Mouse (Mus musculus) skeletal muscle tissue, postnatal 0 days (tissue): ENCODE data around the gene Zkscan17. TPM values are rescaled to one million over a fixed set of nuclear protein-coding genes. Genes with fewer than 3 reads are reported as not detected.

Source experiments
- polyA plus RNA-seq: library from polyadenylated mRNA; unstranded; fragments of >200 nt; fragmentation: Nextera tagmentation; extraction: Ambion mirVana; gene quantifications from 2 replicates; pipeline ENCODE4 v1.2.1, GENCODE M21; 2015

Zkscan17 gene
- polyA plus RNA-seq: 7.9 and 8.9 TPM in 2 replicates

DNA sequence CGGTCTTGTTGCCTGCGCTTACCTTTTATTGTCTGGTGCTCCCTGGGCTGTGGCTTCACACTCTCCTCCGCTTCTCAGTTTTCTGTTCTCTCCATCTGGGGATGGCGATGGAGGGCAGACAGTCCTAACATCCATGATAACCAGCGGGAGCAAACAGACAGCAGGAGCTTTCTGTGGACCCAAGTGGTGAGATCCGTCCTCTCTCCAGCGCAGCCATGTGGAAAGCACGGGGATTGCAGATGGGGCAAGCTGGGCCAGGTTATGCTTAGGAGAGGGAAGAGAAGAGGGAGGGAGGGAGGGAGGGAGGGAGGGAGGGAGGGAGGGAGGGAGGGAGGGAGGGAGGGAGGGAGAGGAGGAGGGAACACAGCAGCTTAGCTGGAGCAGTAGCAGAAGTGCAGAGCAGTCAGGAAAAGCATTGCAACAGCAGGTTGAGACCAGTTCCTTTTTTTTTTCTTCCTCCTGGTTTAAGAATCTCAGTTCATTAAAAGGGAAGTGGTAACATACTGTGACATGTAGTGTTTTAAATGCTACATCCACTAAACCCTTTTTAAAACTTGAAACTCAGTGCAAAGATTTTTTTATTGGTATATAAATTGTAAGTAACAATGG is at the start of gene Zkscan17:
TSS of gene Zkscan17 (minus strand) at position 280 of the 609 bp plus-strand sequence.

DNA sequence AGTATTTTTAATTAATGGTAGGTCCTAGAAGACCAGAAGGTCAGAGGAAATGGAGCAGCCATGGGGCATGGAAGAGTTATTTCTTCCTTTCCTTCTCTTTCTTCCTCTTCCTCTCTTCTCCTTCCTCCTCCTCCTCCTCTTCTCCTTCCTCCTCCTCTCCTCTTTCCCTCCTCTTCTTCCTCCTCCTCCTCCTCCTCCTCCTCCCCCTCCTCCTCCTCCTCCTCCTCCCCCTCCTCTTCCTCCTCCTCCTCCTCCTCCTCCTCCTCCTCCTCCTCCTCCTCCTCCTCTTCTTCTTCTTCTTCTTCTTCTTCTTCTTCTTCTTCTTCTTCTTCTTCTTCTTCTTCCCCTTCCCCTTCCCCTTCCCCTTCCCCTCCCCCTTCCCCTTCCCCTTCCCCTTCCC is 49.6 kb upstream of the Zkscan17 start, which contains the start of gene Olfr222:
TSS of gene Olfr222 (minus strand) at position 101 of the 400 bp plus-strand sequence.

DNA sequence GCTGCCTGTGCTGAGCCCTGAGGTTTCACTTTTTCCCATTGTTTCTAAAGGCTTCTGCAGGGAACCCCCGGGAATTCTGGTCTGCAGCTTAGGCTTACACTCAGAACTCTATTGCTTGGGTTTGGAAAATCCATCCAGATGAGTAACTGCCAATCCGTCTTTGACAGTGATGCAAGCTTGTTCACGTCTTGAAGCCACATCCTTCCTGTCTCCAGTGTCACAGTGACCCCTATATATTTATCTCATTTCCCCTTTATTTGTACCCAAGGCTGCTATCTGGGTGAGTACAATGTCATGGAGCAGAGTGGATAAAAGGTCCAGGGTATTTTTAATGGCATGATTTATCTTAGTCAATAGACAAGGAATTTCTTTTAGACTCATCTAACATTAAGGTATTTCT is 14.8 kb upstream of the Zkscan17 start, which contains the start of gene Nlrp3:
TSS of gene Nlrp3 (plus strand) at position 245 of the 400 bp plus-strand sequence.

DNA sequence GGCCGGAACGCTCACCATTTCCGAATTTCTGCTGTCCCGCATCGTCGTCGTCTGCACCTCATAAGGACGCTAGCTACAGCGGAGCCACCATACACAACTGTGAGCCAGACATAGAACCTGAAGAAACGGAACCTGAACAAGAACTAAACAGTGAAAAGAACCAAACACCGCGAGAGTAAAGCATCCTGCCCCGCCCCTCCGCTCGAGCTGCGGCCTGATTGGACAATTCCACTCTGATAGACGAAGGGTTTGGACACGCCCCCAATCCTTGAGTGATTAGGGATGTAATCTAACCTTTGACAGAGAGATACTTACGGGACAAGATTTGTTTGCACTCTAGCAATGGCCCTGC is 54.2 kb downstream of the Zkscan17 start, which contains the start of gene Zfp867:
TSS of gene Zfp867 (minus strand) at position 149 of the 352 bp plus-strand sequence.

DNA sequence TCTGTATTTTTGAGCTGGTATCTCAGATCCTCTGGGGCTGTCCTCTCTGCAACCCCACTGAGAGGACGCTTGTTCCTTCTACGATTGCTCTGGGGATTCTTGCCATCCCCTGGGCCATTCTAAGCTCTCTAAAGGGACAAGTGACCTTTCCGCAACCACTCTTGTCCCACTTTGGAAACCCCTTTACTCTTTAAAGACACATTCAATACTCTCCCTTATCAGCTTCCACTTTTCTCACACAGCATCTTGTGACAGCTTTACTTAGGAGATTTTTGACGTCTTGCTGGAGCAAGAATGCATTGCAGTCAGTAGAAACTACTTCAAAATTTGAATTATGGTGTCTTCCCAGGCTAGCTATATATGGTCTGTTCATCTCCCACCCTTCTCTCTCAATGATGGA is 75.5 kb downstream of the Zkscan17 start, which contains the start of gene Snap47:
TSS of gene Snap47 (minus strand) at position 101 of the 400 bp plus-strand sequence.

DNA sequence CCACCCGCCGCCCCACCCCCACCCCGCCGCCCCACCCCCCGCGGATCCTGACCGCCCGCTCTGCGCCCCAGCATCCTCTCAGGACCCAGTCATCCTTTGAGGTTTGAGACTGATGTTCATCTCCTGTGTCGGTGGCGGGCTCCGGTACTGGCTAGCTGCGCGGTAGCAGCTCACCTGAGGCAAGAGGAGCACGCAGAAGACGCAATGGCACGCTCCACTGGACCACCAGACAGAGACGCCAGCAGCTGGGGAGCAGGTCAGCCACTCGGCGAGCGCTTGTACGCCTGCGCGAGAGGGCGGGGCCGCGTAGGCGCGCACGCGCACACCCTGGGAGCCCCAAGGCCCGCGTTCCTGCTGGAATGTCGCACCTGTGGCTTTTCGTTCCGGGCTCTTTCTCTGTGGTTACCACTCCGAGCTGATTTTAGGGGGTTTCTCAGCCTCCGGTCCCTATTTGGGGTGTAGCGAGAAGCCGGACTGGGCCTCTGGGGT is 76.8 kb downstream of the Zkscan17 start, which contains the start of gene Jmjd4:
TSS of gene Jmjd4 (plus strand) at position 305 of the 489 bp plus-strand sequence.

Other genes with a start within 250 kb of the Zkscan17 start
- not detected in 2 replicates for gene Wnt3a, start 236.0 kb downstream of the Zkscan17 start, polyA plus RNA-seq
- 10.2 and 13.9 TPM in 2 replicates for gene Wnt9a, start 219.8 kb downstream of the Zkscan17 start, polyA plus RNA-seq
- gene Prss38, start 151.1 kb downstream of the Zkscan17 start, polyA plus RNA-seq: not detected in 2 replicates
- 7.4 and 8.3 TPM in 2 replicates for gene Jmjd4, start 76.7 kb downstream of the Zkscan17 start, polyA plus RNA-seq
- 46.2 and 48.9 TPM in 2 replicates for gene Snap47, start 75.6 kb downstream of the Zkscan17 start, polyA plus RNA-seq
- gene Zfp867, start 54.3 kb downstream of the Zkscan17 start, polyA plus RNA-seq: 4.9 and 6.6 TPM in 2 replicates
- gene Nlrp3, start 14.8 kb upstream of the Zkscan17 start, polyA plus RNA-seq: 0.08 and 0.61 TPM in 2 replicates
- gene Olfr222, start 49.5 kb upstream of the Zkscan17 start, polyA plus RNA-seq: 0.13 TPM in 1 of 2 replicates, not detected in the other
- not detected in 2 replicates for gene Olfr223, start 66.5 kb upstream of the Zkscan17 start, polyA plus RNA-seq
- 41.8 and 44.5 TPM in 2 replicates for gene Mprip, start 134.6 kb upstream of the Zkscan17 start, polyA plus RNA-seq